Mouse (Mus musculus): ENCODE data around the gene Nop56.

Nop56 gene

DNA sequence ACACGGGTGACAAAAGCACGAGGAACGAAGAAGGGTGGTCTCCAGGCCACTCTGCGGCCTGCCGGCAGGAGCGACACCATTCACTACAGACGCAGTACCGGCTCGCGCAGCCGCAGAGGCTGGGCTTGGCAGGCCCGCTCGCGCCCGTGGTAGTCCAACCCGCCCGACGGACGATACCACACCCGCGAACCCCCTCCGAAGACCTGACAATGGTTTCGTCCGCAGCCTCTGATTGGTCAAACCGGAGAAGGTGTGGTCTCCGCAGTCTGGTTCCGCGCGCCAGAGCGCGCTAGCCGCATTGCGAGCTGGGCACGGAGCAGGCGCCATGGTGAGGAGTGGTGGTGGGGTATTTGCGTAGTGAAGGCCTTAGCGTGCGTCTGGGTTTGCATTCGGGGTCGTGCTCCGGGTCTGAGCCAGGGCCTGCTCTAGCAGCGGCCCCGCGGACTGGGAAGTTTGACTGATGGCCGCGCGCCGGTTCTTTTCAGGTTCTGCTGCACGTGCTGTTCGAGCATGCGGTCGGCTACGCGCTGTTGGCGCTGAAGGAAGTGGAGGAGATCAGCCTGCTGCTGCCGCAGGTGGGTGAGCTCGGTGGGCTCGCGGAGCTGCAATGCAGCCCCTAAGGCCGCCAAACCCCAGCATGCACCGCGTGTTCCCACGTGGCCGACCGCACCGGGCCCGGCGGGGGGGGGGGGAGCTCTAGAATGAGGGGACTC, at the start of gene Nop56:
Gene Nop56, plus strand, starts transcription at position 282 of the 713 bp plus-strand sequence.
- DNase-seq (ENCODE audit: low read depth), result peak; percentile 99

DNA sequence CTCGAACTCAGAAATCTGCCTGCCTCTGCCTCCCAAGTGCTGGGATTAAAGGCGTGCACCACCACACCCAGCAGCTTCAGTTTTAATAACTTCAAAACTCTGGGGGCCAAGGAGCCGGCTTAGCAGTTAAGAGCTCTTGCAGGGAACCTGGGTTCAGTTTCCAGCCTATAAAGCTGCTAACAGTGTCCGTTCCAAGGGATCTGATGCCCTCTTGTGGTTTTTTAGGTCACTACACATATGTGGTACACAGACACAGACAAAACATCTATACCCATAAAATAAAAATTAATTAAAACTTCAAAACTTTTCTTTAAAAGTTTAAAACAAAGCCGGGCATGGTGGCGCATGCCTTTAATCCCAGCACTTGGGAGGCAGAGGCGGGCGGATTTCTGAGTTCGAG, 27.3 kb upstream of the Nop56 start:
- DNase-seq (ENCODE audit: low read depth), result peak; percentile 57

DNA sequence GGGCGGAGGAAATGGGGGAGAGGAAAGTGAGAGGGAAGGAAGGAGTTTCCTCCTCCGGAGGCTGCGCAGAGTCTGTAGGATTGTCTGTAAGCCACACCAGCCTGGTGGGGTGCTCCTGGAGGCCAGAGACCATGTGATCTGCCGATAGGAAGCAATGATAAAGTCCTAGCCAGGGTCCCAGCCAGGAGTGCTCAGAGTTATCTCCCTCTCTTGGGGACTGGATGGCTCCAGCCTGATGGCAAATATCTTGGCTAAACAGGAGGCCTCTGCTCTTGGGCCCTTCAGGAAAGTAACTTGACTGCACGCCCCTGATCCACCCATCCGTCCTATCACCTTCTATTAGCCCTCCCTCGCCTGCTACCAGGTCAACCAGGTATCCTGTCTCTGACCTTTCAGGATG, 26.0 kb upstream of the Nop56 start:
- no peak for DNase-seq (ENCODE audit: low read depth)

DNA sequence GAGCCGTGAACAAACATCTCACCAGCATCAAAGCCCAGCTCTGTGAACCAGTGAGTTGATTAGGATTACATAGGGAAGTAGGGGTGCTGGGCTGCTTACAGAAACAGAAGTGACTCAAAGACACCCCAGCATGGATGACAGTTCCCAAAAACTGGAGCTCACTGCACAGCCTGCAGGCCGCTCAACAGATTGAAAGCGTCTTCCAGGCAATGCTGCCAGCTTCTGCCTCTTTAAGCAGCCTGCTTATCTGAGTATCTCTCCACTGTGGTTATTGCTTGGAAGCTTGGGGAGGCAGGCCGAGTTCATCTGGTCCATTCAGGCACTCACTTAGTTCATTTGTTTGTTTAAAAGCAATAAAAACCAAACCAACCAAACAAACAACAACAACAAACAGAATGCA, 17.5 kb upstream of the Nop56 start:
- no peak for DNase-seq (ENCODE audit: low read depth)

DNA sequence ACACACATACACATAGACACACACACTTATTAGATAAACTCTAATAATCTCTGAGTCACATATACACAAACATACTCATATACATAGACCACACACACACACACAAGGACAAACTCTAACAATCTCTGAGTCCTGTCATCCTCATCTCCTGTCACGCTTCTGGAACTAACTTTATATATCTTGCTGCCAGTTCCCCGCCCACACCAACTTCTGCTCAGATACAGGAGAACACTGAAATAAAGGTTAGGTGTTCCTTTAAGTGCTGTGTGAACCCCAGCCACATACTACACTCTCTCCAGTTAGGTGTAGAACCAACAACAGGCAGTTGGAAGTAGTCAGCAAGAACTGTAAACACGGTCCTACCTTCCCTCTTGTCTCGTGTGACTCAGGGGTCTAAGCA, 13.4 kb upstream of the Nop56 start:
- no peak for DNase-seq (ENCODE audit: low read depth)

DNA sequence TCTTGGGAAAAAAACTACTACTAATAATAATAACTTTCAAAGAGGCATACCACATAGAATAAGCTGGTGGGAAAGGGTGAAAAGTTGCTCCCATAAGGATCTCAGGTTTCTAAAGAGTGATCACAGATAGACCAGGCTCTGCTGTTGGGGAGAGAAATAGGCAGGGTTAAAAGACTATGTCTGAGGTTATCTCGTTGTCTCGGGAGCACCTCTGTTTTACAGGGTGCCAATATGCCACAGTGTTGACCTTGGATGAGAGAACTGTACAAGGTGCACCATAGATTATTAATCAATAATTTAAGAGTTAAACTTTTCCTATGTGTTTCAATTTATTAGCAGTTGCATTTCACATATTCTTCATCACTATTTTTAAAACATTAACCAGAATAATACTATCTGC, 12.3 kb upstream of the Nop56 start:
- no peak for DNase-seq (ENCODE audit: low read depth)

DNA sequence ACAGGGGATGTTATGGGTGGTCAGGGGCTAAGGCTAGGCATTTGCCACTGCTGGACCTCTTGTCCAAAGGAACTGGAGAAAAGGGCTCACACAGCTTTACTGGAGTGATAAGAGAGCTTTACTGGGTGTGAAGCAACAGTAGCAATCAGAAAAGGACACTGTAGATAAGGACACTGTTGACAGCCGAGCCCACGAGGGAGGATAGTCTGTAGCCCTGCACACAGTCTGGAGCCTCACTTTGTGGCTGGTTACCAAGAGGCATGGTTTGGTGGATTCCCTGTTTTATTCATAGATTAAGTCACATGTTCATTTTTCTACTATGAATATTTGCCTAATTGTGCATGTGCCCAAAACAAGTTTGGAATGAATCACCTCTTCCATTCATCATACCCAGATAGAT, 11.8 kb upstream of the Nop56 start:
- DNase-seq (ENCODE audit: low read depth), result no peak

DNA sequence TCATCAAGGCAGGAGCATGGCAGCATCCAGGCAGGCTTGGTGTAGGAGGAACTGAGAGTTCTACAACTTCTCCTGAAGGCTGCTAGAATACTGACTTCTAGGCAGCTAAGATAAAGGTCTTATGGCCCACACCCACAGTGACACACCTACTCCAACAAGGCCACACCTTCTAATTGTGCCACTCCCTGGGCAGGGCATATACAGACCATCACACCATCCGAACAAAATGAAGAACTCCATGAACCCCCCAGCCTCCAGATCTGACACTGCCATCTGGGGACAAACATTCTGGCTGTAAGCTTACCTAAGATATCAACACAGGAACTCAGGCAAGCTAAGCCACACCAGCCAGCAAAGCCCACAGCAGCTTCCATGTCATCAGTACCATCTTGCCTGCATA, 8.7 kb upstream of the Nop56 start:
- DNase-seq (ENCODE audit: low read depth), result no peak

DNA sequence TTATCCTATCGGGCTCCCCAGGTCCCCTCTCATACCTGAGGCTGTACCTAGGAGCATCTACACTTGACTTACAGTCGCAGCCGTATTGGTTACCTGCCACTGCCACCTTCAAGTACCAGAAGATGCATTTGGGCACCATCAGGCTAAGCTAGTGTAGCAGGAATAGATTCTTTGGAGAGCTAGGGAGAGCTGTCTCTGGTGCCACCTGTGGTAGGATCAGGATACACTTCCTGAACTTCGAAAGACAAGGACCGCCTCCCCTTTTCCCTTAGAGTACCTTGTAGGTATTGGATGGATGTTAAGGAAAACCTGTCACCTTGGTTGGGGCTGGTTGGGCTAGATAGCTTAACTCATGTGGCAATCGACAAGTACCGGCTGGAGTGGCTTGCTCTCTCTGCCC, 6.2 kb upstream of the Nop56 start:
- no peak for DNase-seq (ENCODE audit: low read depth)

DNA sequence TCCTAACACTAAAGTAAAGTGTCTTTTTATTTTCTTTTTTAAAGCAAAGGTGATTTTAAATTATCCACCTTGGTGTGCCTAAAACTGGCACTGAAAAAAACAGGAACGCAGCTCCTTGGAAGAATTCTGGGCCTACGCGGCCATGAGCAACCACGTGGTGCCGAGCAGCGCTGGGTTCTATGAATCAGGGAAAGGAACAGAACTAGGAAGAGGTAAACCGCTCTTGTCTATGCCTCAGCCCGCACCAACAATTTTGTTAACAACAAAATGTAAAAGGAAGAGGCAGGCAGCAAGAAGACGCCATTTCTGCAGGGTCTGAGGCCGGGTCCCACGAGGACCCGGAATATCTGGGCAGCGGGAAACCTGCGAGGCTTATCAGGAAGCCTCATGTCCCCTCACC, 498 bp upstream of the Nop56 start:
- no peak for DNase-seq (ENCODE audit: low read depth)

DNA sequence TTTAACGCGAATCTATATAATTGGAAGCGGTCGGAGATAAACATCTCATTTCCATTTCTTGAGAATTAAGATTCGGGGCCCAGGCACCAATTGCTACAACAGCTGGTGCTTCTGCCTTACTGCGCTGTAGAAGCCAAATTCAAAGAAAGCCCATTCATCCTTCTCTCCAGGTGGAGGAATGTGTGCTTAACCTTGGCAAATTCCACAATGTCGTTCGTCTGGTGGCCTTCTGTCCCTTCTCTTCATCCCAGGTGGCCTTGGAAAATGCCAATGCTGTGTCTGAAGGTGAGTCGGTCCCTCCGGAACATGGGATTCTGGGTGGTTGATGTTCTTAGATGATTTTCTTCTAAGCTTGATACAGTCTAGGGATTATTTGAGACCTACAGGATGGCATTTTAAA, 632 bp downstream of the Nop56 start:
- DNase-seq (ENCODE audit: low read depth), result no peak

DNA sequence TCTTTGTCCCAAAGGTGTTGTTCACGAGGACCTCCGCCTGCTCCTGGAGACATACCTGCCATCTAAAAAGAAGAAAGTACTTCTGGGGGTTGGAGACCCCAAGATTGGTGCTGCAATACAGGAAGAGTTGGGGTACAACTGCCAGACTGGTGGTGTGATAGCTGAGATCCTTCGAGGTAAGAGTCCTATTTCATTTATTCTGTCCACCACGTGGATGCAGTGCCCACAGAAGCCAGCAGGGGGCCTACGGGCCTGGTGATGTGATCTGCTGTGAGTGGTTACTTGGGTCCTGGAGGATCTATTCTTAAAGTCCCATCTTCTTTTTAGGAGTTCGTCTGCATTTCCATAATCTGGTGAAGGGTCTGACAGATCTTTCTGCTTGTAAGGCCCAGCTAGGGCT, 1.4 kb downstream of the Nop56 start:
- peak; percentile 89 for DNase-seq (ENCODE audit: low read depth)

DNA sequence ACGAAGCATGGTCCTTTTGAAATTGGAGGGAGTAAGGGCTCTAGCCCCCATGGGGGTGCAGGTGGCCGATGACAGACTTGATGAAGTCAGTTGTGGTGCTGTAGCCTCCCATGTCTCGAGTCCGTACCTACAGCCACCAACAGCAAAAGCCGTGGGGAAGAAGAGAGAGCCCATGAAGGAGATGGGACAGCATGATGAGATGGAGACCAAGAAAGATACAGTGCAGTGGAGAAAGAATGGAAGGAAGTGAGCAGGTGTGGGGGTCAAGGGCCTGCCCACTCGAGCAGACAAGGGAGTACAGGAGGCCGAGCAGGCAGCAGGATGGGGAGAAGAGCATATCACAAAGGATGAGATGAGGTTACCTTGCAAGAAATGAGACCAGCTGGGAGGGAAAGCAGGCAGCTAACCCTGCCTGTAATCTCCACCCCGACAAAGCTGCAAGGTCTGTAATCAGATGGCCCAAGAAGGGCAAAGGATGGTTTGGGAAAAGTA, 5.4 kb downstream of the Nop56 start:
- DNase-seq (ENCODE audit: low read depth), result no peak

DNA sequence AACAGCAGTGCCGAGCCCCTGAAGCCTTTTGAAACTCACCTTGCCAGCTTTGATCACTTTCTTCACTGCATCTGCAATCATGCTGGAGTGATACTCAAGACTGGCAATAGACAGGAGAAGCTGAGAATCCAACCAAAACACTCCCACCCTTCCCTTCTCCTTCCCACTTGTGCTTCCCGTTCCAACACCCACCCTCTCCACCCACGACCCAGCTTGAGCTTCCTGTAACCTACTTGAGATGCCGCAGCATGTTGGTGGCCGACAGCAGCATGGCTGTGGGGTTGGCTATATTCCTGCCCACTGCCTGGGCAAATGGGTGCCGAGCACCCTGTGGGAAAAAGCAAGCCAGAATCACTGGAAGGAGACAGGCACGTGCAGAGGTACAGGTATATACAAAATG, 6.0 kb downstream of the Nop56 start:
- no peak for DNase-seq (ENCODE audit: low read depth)

DNA sequence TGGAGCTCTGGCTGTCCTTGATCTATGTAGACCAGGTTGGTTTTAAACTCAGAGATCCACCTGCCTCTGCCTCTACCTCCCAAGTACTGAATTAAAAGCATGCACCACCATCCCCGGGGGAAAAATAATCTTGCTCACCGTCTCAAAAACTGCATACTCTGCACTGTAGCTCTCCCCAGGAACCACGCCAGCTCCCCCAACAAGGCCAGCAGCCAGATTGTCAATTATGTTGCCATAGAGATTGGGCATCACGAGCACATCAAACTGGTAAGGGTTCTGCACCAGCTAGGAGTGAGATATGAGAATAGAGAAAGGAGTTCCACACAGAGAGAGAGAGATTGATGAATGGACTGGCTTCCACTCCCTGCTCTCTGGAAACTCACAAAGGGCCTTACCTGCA, 6.6 kb downstream of the Nop56 start:
- no peak for DNase-seq (ENCODE audit: low read depth)

DNA sequence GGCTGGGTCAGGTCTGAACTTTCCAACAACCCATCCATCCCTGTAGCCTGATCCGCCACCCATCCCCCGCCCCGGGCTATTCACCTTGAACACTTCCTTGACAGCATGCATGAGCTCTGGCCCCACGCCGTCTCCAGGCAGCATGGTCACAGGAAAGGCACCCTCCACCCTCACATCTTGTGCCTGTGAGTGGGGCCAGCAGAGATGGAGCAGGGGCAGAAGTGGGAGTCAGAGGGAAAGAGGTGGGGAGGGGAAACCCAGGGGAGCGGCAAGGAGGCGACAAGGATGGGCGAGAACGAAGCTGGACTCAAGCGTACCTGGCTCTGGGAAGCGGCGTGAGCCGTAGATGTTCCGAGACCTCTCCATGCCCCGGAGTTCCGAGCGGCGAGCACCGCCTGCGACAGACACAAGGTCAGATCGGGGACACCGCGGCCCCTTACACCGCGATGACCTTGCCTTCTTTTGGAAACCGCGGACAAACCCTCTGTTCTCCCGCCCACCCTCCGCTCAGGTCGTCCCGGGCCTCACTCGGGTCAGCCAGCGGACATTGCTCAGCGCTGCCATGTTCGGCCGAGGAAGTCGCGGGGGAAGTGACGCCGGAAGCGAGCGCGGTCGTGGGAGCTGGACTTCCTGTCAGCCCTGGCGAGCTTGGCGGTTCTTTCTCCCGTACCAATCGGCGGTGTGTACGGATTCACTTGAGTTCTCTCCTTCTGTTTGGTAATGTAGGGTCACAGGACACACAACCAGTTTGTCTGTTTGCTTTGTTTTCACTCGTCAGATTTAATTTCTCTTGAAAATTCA, 9.8 kb downstream of the Nop56 start, which contains the start of gene Idh3b:
Gene Idh3b, minus strand, starts transcription at position 694 of the 801 bp plus-strand sequence.
- DNase-seq (ENCODE audit: low read depth), result peak; percentile 85

DNA sequence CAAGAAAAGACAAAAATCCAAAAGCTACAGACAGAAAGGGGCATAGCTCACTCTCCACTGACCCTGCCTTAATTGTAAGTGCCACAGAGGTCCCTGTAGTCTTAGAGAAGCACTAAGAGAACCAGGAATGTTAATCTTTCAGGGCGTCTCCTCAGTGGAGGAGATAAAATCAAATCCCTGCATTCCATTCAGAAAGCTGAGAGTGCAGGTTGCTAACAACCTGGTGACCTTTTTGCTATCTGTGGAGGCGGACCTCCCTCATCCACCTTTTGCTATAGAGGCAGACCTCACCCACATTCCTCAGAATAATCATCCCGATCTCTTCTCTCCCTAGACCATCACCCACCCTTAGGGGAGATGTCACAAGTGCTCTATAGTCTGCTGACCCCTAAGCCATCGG, 14.9 kb downstream of the Nop56 start:
- DNase-seq (ENCODE audit: low read depth), result no peak

DNA sequence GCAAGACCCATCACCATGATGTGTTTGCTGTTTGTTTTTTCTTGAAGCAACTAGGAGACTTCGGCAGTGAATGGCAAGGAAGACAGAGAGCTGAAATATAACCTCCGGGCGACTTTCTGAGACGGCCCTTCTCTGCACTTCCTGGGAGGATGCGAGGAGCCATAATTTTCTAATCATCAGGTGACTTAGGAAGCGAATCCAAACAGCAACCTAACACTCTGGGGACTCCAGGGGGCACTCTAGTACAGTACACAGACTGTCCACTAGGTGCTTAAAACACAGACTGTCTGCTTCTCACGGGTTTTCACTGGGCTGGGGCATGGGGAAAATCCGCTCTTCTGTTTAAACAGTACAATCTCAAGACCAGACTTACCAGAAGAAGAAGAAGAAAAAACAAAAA, 17.2 kb downstream of the Nop56 start:
- DNase-seq (ENCODE audit: low read depth), result peak; percentile 86

DNA sequence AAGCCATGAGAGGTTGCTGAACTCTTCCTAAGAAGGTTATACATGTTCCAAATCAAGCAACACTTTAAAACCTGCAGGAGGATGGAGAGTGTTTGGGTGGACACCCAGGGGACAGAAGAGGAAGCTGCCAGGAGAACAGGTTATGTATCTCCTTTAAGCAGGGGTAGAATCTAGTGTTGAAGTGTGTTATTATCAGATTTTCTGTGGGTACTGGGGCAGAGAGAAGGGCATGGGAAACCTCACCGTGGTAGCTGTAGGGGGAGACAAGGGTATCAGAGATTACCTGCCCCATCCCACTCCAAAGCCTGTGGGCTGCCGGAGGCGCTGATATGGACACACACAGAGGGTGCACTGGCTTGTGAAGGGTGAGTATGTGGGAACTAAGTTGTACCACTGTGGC, 18.8 kb downstream of the Nop56 start:
- no peak for DNase-seq (ENCODE audit: low read depth)

DNA sequence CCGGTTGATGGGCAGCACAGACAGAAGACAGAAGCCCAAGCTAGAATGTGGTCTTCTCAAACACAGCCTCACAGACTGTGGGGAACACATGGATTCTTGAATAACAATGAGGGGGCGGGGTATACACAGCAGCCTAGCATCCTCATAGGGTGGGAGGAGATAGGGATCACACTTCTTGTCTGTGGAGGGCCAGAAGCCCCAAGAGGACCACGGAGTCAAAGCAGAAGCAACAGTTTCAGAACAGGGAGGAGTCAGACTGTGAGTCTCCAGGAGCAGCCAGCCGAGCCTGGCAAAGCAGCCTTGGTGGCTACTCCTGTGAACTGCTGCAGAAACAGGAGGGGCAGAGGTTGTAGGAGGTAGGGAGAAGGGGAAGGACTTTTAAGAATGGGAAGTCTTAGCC, 19.3 kb downstream of the Nop56 start:
- peak; percentile 30 for DNase-seq (ENCODE audit: low read depth)

DNA sequence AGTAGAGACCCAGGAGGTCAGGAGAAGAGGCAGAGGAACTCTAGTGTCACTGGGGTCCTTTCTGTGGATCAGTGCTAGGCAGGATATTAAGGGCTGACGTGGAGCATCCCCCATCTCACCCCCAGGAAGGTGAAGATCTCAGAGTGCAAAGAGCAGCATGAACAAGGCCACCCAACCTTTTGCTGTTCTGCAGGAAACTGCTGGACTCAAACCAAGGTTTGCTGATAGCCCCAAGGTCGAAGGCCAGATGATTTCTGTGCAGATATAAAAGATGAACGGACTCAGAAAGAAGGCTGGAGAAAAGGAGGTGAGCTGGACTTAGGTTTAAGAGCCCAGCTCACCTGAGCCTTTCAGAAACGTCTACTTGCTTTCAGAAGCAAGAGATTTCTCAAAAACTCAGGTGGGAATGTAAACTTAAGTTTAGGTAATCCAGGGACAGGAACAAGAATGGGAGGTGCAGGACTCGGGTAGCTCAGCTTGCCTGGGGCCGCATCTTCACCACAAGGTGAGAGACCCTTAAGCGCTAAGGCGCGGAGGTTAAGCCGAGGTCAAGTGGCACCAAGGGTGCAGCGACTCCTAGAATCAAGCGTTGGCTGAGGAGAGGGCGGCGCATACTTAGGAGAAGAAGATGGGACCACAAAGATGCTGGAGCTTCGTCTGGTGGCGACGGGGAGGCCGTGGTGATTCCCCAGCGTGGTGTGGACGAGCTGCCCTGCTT, 20.1 kb downstream of the Nop56 start:
- DNase-seq (ENCODE audit: low read depth), result peak; percentile 24

DNA sequence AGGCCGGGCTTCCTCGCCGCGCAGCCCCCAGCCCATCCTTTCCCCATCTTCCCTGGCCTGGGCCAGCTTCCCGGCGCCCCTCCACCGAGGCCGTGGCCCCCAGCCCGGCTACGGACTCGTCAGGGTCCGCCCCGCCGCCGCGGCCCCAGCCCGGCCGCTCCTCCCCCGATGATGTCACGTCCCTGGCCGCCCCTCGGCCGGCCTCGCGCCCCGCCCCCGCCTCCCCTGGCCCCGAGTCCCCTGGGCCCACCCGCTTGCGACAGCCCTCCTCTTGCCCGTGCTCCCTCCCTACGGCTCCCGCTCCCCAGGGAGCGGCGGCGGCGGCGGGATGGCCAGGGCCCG, 20.7 kb downstream of the Nop56 start, which contains the start of gene Ebf4:
Gene Ebf4, plus strand, starts transcription at position 234 of the 342 bp plus-strand sequence.
- DNase-seq (ENCODE audit: low read depth), result peak; percentile 22

All from induced T-regulatory cell, adult 2 months (primary cell).